Mouse (Mus musculus) right cerebral cortex, adult 2 months (tissue): Measurements from ENCODE around the gene BC034090.

Source experiments
- DNase-seq, 2 experiments: peaks; one replicate each; pipeline ENCODE4 v3.0.0; 2021 to 2022; ENCODE audit warnings: low spot score in 2 of 2

Gene BC034090

GRCm38 (mm10) chr1:155216313-155216712 is 27.9 kb downstream of the BC034090 start:
- DNase-seq, result no peak

- peak; percentile 75 to 81 for DNase-seq
These were observed 29.0 kb downstream of the BC034090 start for GRCm38 (mm10) chr1:155215066-155215764.

GRCm38 (mm10) chr1:155213912-155214311 is 30.3 kb downstream of the BC034090 start:
- DNase-seq, result no peak

GRCm38 (mm10) chr1:155212936-155213774 is 31.1 kb downstream of the BC034090 start:
- DNase-seq, result no peak

- DNase-seq, result no peak
These were observed 31.8 kb downstream of the BC034090 start for GRCm38 (mm10) chr1:155212493-155212892.

GRCm38 (mm10) chr1:155212081-155212480 is 32.2 kb downstream of the BC034090 start:
- DNase-seq, result no peak

- DNase-seq, result no peak
These were observed 33.2 kb downstream of the BC034090 start for GRCm38 (mm10) chr1:155211017-155211416.

- DNase-seq, result no peak
These were observed 34.1 kb downstream of the BC034090 start for GRCm38 (mm10) chr1:155210011-155210763.

GRCm38 (mm10) chr1:155207859-155208258 is 36.4 kb downstream of the BC034090 start:
- DNase-seq, result no peak

- no peak for DNase-seq
These were observed 38.2 kb downstream of the BC034090 start for GRCm38 (mm10) chr1:155205822-155206660.

GRCm38 (mm10) chr1:155205311-155205710 is 38.9 kb downstream of the BC034090 start:
- no peak for DNase-seq

GRCm38 (mm10) chr1:155204560-155205162 is 39.6 kb downstream of the BC034090 start:
- DNase-seq, result peak in 1 of 2 experiments; percentile 51

GRCm38 (mm10) chr1:155203954-155204353 is 40.3 kb downstream of the BC034090 start:
- DNase-seq, result no peak

GRCm38 (mm10) chr1:155203101-155203500 is 41.1 kb downstream of the BC034090 start:
- no peak for DNase-seq

GRCm38 (mm10) chr1:155202472-155202871 is 41.8 kb downstream of the BC034090 start:
- no peak for DNase-seq

- no peak for DNase-seq
These were observed 42.3 kb downstream of the BC034090 start for GRCm38 (mm10) chr1:155201914-155202313.

GRCm38 (mm10) chr1:155201373-155201879 is 42.8 kb downstream of the BC034090 start:
- DNase-seq, result peak in 1 of 2 experiments; percentile 66

GRCm38 (mm10) chr1:155200967-155201366 is 43.3 kb downstream of the BC034090 start:
- no peak for DNase-seq

GRCm38 (mm10) chr1:155199522-155199921 is 44.7 kb downstream of the BC034090 start:
- no peak for DNase-seq

- no peak for DNase-seq
These were observed 47.6 kb downstream of the BC034090 start for GRCm38 (mm10) chr1:155196691-155197090.
